In the genomic region with DNA sequence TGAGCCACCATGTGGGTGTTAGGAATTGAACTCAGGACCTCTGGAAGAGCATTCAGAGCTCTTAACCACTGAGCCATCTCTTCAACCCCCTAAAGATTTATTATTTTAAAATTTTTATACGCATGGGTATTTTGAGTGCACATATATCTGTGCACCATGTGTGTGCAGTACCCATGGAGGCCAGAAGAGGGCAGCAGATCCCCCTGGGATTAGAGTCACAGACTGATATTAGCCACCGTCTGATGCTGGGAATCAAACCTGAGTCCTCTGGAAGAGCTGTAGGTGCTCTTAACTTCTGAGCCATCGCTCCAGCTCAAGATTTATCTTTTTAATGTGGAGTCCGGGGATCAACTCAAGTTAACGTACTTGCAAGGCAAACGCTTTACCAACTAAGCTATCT, we compare ENCODE assay signal across 14 mouse cellular contexts. TPM values are rescaled to one million over a fixed set of nuclear protein-coding genes. Genes with fewer than 3 reads are reported as not detected.
DNase-seq lines count a peak whose midpoint lies in the region; ATAC-seq and TF ChIP-seq lines count a peak whose summit lies in the region.
"Had no signal": no experiment of that assay in that cellular context is flagged by ENCODE, and none has a peak within 500 bp of the region (broad histone marks: within the 10 kb centered on the region; RNA-seq: fewer than 3 reads in every experiment).

No protein-coding gene starts in this region.

- intact Hi-C loops in gastrocnemius, adult 2 months (cut with DNase I), result no loop called here

- TF ChIP-seq CTCF in gastrocnemius, adult 2 months (IDR thresholded peaks at IDR 0.05), result peak; percentile 58
- peak; percentile 63 for TF ChIP-seq CTCF in liver, postnatal 0 days (IDR thresholded peaks at IDR 0.05; ENCODE audit: low read depth)
- TF ChIP-seq CTCF in bone marrow macrophage, adult 2 months (IDR thresholded peaks at IDR 0.05; ENCODE audit: low read depth, low read length), result peak; percentile 46; the same call in 1 of the 2 replicates

- H3K9me3 ChIP-seq in liver, postnatal 0 days (ENCODE audit: low read length), result no peaks in the 10 kb centered on the region
- H3K9me3 ChIP-seq in liver, embryonic 11.5 days (ENCODE audit: control insufficient read depth, low read length), result no peaks in the 10 kb centered on the region
- H3K9me3 ChIP-seq: liver, embryonic 15.5 days had no signal

- no peak for TF ChIP-seq POLR2A in bone marrow macrophage, adult 2 months (IDR thresholded peaks at IDR 0.05; ENCODE audit: borderline replicate concordance, low read depth, low read length)

- no peak overlapping the region for H3K4me2 ChIP-seq in liver, postnatal 0 days (ENCODE audit: low read depth, low read length)
- no peak overlapping the region for H3K4me2 ChIP-seq in liver, embryonic 11.5 days
- H3K4me2 ChIP-seq: liver, embryonic 15.5 days had no signal

- 0 out of 2 replicates have a peak, but pooled peaks cover 5% of the 10 kb centered on the region for H3K27me3 ChIP-seq in liver, postnatal 0 days (ENCODE audit: insufficient read depth, low read length)
- peaks cover 4% of the 10 kb centered on the region for H3K27me3 ChIP-seq in liver, embryonic 11.5 days (replicated peaks; ENCODE audit: control insufficient read depth, insufficient read depth, low read length)

- no peak overlapping the region for H3K4me3 ChIP-seq in gastrocnemius, adult 2 months
- no peak overlapping the region for H3K4me3 ChIP-seq in liver, postnatal 0 days (ENCODE audit: low read depth, low read length)
- no peak overlapping the region for H3K4me3 ChIP-seq in liver, embryonic 11.5 days (ENCODE audit: low read depth, low read length)
- H3K4me3 ChIP-seq in bone marrow macrophage, adult 2 months (ENCODE audit: insufficient read depth, low read length), result no peak overlapping the region
- H3K4me3 ChIP-seq: liver, embryonic 15.5 days; megakaryocyte, embryonic 14.5 days had no signal

- no peak for DNase-seq in gastrocnemius, adult 2 months
- no peak for DNase-seq in gastrocnemius, adult 18-20 months (ENCODE audit: low spot score)
- DNase-seq in liver, postnatal 0 days, result no peak
- no peak for DNase-seq in liver, embryonic 11.5 days (ENCODE audit: low spot score)
- DNase-seq in CD4-positive helper T cell, adult 2 months (ENCODE audit: low read depth, low spot score), result peak; percentile 16
- no peak for DNase-seq in right cerebral cortex, adult 2 months (ENCODE audit: low spot score in 2 of 2)
- no peak for DNase-seq in adrenal gland, adult (ENCODE audit: inconsistent age in 2 of 2, low spot score in 1 of 2)
- DNase-seq: adrenal gland, postnatal 14 days; cerebellum, adult 11 months; kidney, postnatal 4 days had no signal

- H3K27ac ChIP-seq in gastrocnemius, adult 2 months, result no peak overlapping the region
- no peak overlapping the region for H3K27ac ChIP-seq in liver, postnatal 0 days (ENCODE audit: low read depth)
- no peak overlapping the region for H3K27ac ChIP-seq in liver, embryonic 11.5 days (ENCODE audit: low read depth, low read length)
- no peak overlapping the region for H3K27ac ChIP-seq in bone marrow macrophage, adult 2 months (ENCODE audit: insufficient read depth, low read depth, low read length)
- H3K27ac ChIP-seq: liver, embryonic 15.5 days had no signal

- WGBS in liver, postnatal 0 days (ENCODE audit: insufficient replicate concordance), result 85% methylated on average over 6 of the region's 6 CpGs
- WGBS in liver, embryonic 11.5 days, result 92% methylated on average over 6 of the region's 6 CpGs

- ATAC-seq in liver, postnatal 0 days, result no peak
- no peak for ATAC-seq in liver, embryonic 11.5 days (replicated peaks; ENCODE audit: low FRiP score)

- H3K9ac ChIP-seq in liver, postnatal 0 days (replicated peaks), result no peak overlapping the region
- H3K9ac ChIP-seq in liver, embryonic 11.5 days (ENCODE audit: low read depth, low read length), result no peak overlapping the region
- H3K9ac ChIP-seq: liver, embryonic 15.5 days had no signal

- H3K36me3 ChIP-seq in liver, postnatal 0 days (replicated peaks; ENCODE audit: insufficient read depth, low read length), result no peaks in the 10 kb centered on the region
- H3K36me3 ChIP-seq in liver, embryonic 11.5 days (ENCODE audit: control insufficient read depth, insufficient read depth, low read length), result no peaks in the 10 kb centered on the region
- H3K36me3 ChIP-seq: liver, embryonic 15.5 days had no signal

- TF ChIP-seq EP300 in liver, postnatal 0 days (IDR thresholded peaks at IDR 0.05; ENCODE audit: low read depth), result no peak

- H3K4me1 ChIP-seq in liver, postnatal 0 days (ENCODE audit: insufficient read depth), result 0 out of 2 replicates have a peak, but pooled peaks cover 2% of the 10 kb centered on the region
- no peaks in the 10 kb centered on the region for H3K4me1 ChIP-seq in liver, embryonic 11.5 days (replicated peaks; ENCODE audit: control insufficient read depth, insufficient read depth, low read length)
- H3K4me1 ChIP-seq in bone marrow macrophage, adult 2 months (ENCODE audit: control insufficient read depth, insufficient read depth, low read length), result no peaks in the 10 kb centered on the region
- H3K4me1 ChIP-seq: megakaryocyte, embryonic 14.5 days had no signal

RNA-seq across cellular contexts. Expression of a gene that starts 43.9 kb away (rescaled TPM):
- total RNA-seq in gastrocnemius, adult 2 months (2021), result not detected
- total RNA-seq in gastrocnemius, adult 18-20 months (2021), result not detected
- polyA plus RNA-seq in liver, postnatal 0 days (2015; fragmentation: Nextera tagmentation; extraction: Ambion mirVana), result not detected in 2 replicates
- not detected in 2 replicates for polyA plus RNA-seq in liver, embryonic 11.5 days (2014; fragmentation: Nextera tagmentation; extraction: Ambion mirVana)
- polyA plus RNA-seq in bone marrow macrophage, adult 2 months (2012; ENCODE audit: insufficient read depth, insufficient read length, missing spikeins), result not detected in 2 replicates
- total RNA-seq: adrenal gland, postnatal 14 days had no signal
- polyA plus RNA-seq: intestine, embryonic 14.5 days; liver, embryonic 15.5 days had no signal

RNA-seq across cellular contexts. Expression of a gene that starts 57.6 kb away (rescaled TPM):
- 1 to 10 TPM in 1 of 2 experiments, under 1 TPM in 1; 0.43 to 1.5 TPM for total RNA-seq in gastrocnemius, adult 2 months (2021)
- total RNA-seq in gastrocnemius, adult 18-20 months (2021), result 1 to 10 TPM in 1 of 2 experiments, under 1 TPM in 1; 0.88 to 1.2 TPM
- 0.39 and 0.46 TPM in 2 replicates for polyA plus RNA-seq in liver, postnatal 0 days (2015; fragmentation: Nextera tagmentation; extraction: Ambion mirVana)
- polyA plus RNA-seq in liver, embryonic 11.5 days (2014; fragmentation: Nextera tagmentation; extraction: Ambion mirVana), result 0.48 and 0.92 TPM in 2 replicates
- 0.11 TPM in 1 of 2 replicates, not detected in the other for polyA plus RNA-seq in bone marrow macrophage, adult 2 months (2012; ENCODE audit: insufficient read depth, insufficient read length, missing spikeins)
